ENCODE assay signal across 8 mouse cellular contexts in the genomic region with DNA sequence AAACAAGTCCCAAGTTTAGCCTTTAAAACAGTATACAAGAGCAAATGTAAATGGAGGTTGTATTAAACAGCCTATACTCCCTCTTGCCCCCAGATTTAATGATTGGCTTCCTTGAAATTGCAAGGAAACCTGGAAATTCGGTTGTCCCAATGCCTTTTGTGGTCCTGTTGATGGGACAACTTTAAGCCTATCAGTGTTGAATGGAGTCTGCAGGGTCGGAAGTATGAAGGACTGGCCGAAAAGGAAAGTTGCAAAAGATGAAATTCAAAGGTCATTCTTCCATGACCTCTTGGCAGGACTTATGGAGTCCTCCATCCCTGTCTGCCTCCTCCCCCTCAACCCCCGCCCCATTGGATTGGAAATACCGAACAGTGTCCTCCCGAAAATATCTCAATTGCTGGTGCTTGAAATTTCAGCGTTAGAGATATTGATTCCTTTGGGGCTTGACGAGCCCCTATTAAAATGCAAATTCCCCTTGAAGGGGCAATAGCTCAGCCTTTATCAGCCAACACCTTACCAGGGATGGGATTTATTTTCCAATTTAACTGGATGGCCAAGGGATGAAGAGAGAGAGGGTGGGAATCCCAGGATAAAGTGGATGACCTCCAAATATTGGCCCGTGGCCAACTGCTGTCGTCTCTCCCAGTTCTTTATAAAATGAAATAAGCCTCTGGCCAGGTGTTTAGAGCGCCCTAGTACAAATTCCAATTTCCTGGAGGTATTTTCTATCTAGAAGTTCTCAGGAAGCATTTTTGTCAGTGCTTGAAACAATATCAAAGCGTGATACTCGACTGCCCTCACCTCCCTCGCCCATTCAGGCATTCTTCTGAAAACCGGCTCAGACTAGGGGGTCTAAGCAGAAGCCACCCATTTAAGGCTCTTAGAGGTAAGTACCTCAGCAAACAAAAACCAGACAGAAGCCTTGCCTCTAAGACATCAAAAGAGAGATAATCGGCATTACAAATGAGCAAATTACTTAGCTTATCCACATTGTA. TPM values are rescaled to one million over a fixed set of nuclear protein-coding genes. Genes with fewer than 3 reads are reported as not detected.
DNase-seq lines count a peak whose midpoint lies in the region; ATAC-seq and TF ChIP-seq lines count a peak whose summit lies in the region.

No protein-coding gene starts in this region.

- H3K27ac ChIP-seq in heart, embryonic 12.5 days (ENCODE audit: poor library complexity, severe bottlenecking): no peak overlapping the region
- no peak overlapping the region for H3K27ac ChIP-seq in ES-E14 (ENCODE audit: insufficient read depth, low read depth, low read length, poor library complexity, severe bottlenecking)
- H3K27ac ChIP-seq in forebrain, embryonic 16.5 days (ENCODE audit: low read length): no peak overlapping the region
- no peak overlapping the region for H3K27ac ChIP-seq in midbrain, embryonic 11.5 days (ENCODE audit: low read depth, low read length)

- in situ Hi-C loops in ES-E14 (cut with MboI; ENCODE audit: low sequenced_read_pairs in 2 of 2, unreplicated experiment in 2 of 2): no loop called here

- peaks cover 3% of the 10 kb centered on the region; the same call in 1 of the 2 replicates for H3K9me3 ChIP-seq in heart, embryonic 12.5 days (replicated peaks)
- H3K9me3 ChIP-seq in ES-E14 (ENCODE audit: control insufficient read depth, insufficient read depth, low read depth, low read length): no peaks in the 10 kb centered on the region
- no peaks in the 10 kb centered on the region for H3K9me3 ChIP-seq in forebrain, embryonic 16.5 days (ENCODE audit: control insufficient read depth, low read length)
- no peaks in the 10 kb centered on the region for H3K9me3 ChIP-seq in midbrain, embryonic 11.5 days (ENCODE audit: control insufficient read depth, low read length)

- H3K4me3 ChIP-seq in heart, embryonic 12.5 days: peak overlapping the region; percentile 82
- H3K4me3 ChIP-seq in ES-E14 (ENCODE audit: insufficient read depth in 1 of 2, low read depth in 1 of 2, low read length in 2 of 2, poor library complexity in 1 of 2, severe bottlenecking in 1 of 2): peak overlapping the region; percentile 85 to 91
- peak overlapping the region; percentile 70 for H3K4me3 ChIP-seq in forebrain, embryonic 16.5 days (replicated peaks; ENCODE audit: low read length)
- peak overlapping the region; percentile 58 for H3K4me3 ChIP-seq in midbrain, embryonic 11.5 days (ENCODE audit: low read depth, low read length)

- no peak for DNase-seq in heart, postnatal 36 days
- peak; percentile 48 for DNase-seq in ES-E14 (ENCODE audit: low read depth, low spot score)
- peak; percentile 94 for DNase-seq in midbrain, embryonic 11.5 days (ENCODE audit: low spot score, missing footprints)
- DNase-seq in adrenal gland, postnatal 14 days: no peak
- DNase-seq in adrenal gland, postnatal 36 days: no peak
- DNase-seq in urinary bladder, postnatal 25 days (ENCODE audit: low spot score): no peak

- intact Hi-C loops in heart, postnatal 36 days (cut with DNase I): no loop called here

- H3K36me3 ChIP-seq in heart, embryonic 12.5 days: no peaks in the 10 kb centered on the region
- no peaks in the 10 kb centered on the region for H3K36me3 ChIP-seq in ES-E14 (ENCODE audit: control insufficient read depth, insufficient read depth, low read length, poor library complexity, severe bottlenecking)
- no peaks in the 10 kb centered on the region for H3K36me3 ChIP-seq in forebrain, embryonic 16.5 days (ENCODE audit: control insufficient read depth, insufficient read depth)
- no peaks in the 10 kb centered on the region for H3K36me3 ChIP-seq in midbrain, embryonic 11.5 days (ENCODE audit: control insufficient read depth, insufficient read depth, low read length)

- peaks cover 56% of the 10 kb centered on the region for H3K27me3 ChIP-seq in heart, embryonic 12.5 days (replicated peaks)
- peaks cover 26% of the 10 kb centered on the region for H3K27me3 ChIP-seq in forebrain, embryonic 16.5 days (replicated peaks; ENCODE audit: control insufficient read depth, insufficient read depth, low read length)
- peaks cover 22% of the 10 kb centered on the region for H3K27me3 ChIP-seq in midbrain, embryonic 11.5 days (ENCODE audit: control insufficient read depth, insufficient read depth, low read length)

- 0 out of 2 replicates have a peak overlapping the region, but pooled peaks have one; percentile 78 for H3K9ac ChIP-seq in heart, embryonic 12.5 days
- peak overlapping the region; percentile 87 for H3K9ac ChIP-seq in ES-E14 (ENCODE audit: insufficient read depth, low read depth, low read length, poor library complexity, severe bottlenecking)
- no peak overlapping the region for H3K9ac ChIP-seq in forebrain, embryonic 16.5 days (replicated peaks; ENCODE audit: low read depth, low read length)
- peak overlapping the region; percentile 68 for H3K9ac ChIP-seq in midbrain, embryonic 11.5 days (ENCODE audit: low read length)

- ATAC-seq in heart, embryonic 12.5 days (ENCODE audit: insufficient number of reproducible peaks, low FRiP score): no peak
- no peak for ATAC-seq in forebrain, embryonic 16.5 days
- peak; percentile 10; the same call in 1 of the 2 replicates for ATAC-seq in midbrain, embryonic 11.5 days (ENCODE audit: low FRiP score)

- WGBS in heart, embryonic 12.5 days: 18% methylated on average over 16 of the region's 16 CpGs
- 6% methylated on average over 16 of the region's 16 CpGs for WGBS in forebrain, embryonic 16.5 days
- 5% methylated on average over 16 of the region's 16 CpGs for WGBS in midbrain, embryonic 11.5 days

- peak overlapping the region; percentile 98 for H3K4me2 ChIP-seq in heart, embryonic 12.5 days
- peak overlapping the region; percentile 98 for H3K4me2 ChIP-seq in forebrain, embryonic 16.5 days (ENCODE audit: low read length)
- H3K4me2 ChIP-seq in midbrain, embryonic 11.5 days: peak overlapping the region; percentile 97

- H3K4me1 ChIP-seq in heart, embryonic 12.5 days (replicated peaks): 0 out of 2 replicates have a peak, but pooled peaks cover 12% of the 10 kb centered on the region
- peaks cover 2 to 4% of the 10 kb centered on the region in 2 experiments; a peak in 2 of 4 replicates for H3K4me1 ChIP-seq in ES-E14 (ENCODE audit: control insufficient read depth in 2 of 2, insufficient read depth in 2 of 2, low read length in 2 of 2, poor library complexity in 1 of 2)
- peaks cover 8% of the 10 kb centered on the region for H3K4me1 ChIP-seq in forebrain, embryonic 16.5 days (replicated peaks; ENCODE audit: control insufficient read depth, insufficient read depth, low read length)
- peaks cover 7% of the 10 kb centered on the region; the same call in 1 of the 2 replicates for H3K4me1 ChIP-seq in midbrain, embryonic 11.5 days (ENCODE audit: control insufficient read depth, insufficient read depth, low read length)

TF ChIP-seq in ES-E14, 5 proteins besides CTCF, POLR2A, EP300 and RAD21:
- TF ChIP-seq ZNF384 (IDR thresholded peaks at IDR 0.05; ENCODE audit: low read depth, low read length) (no peak), ZC3H11A (IDR thresholded peaks at IDR 0.05; ENCODE audit: borderline replicate concordance, low read depth, low read length) (no peak), CHD2 (IDR thresholded peaks at IDR 0.05; ENCODE audit: low read depth, low read length) (no peak; the same call in 1 of the 2 replicates), MAFK (IDR thresholded peaks at IDR 0.05; ENCODE audit: insufficient read depth, low read depth, low read length) (no peak), HCFC1 (IDR thresholded peaks at IDR 0.05; ENCODE audit: borderline replicate concordance, insufficient read depth, low read length) (no peak)

RNA-seq across cellular contexts. Expression of a gene that starts 1.0 kb away (rescaled TPM):
- 1.2 and 2.3 TPM in 2 replicates for polyA plus RNA-seq in heart, embryonic 12.5 days (2016; fragmentation: Nextera tagmentation; extraction: Ambion mirVana)
- total RNA-seq in heart, postnatal 36 days (2021): not detected
- 0.67 and 0.74 TPM in 2 replicates for total RNA-seq in ES-E14 (2012; rRNA removed)
- 3.3 and 5.7 TPM in 2 replicates for polyA plus RNA-seq in forebrain, embryonic 16.5 days (2015; fragmentation: Nextera tagmentation; extraction: Ambion mirVana)
- polyA plus RNA-seq in midbrain, embryonic 11.5 days (2014; fragmentation: Nextera tagmentation; extraction: Ambion mirVana): 2.2 and 3.4 TPM in 2 replicates
- 0.41 and 0.86 TPM in 2 replicates for total RNA-seq in adrenal gland, postnatal 14 days (2021)
- under 1 TPM; 0.23 to 0.30 TPM for total RNA-seq in adrenal gland, postnatal 36 days (2021)

Comparison
In these comparisons a context has a peak if more than half of its experiments do, and no peak if none do; other contexts are left out.
1. DNase-seq: peak in ES-E14 (single experiment) and midbrain, embryonic 11.5 days (single experiment); none in heart, postnatal 36 days (0 of 2), adrenal gland, postnatal 14 days (single experiment), adrenal gland, postnatal 36 days (0 of 2) and urinary bladder, postnatal 25 days (single experiment).
2. Peak in every context shown above with its lines, with median percentiles within 50 percentile points of each other: H3K4me2 ChIP-seq and H3K4me3 ChIP-seq.